Mouse (Mus musculus) right cerebral cortex, postnatal 14 days (tissue): Measurements from ENCODE around the gene Scamp4.
A peak's percentile ranks its signal among the peaks of the same experiment; 100 is the strongest.
"Not testable (repeated sequence)": the region's sequence is repeated elsewhere in the genome, so short reads cannot be mapped to it uniquely, and the experiment has no call there.

ENCODE experiments used
- DNase-seq: peaks from one replicate; pipeline ENCODE4 v3.0.0; 2022

Gene Scamp4

GRCm38 (mm10) chr10:80611905-80612304, 9.2 kb downstream of the Scamp4 start:
- no peak for DNase-seq

GRCm38 (mm10) chr10:80613821-80614220, 11.1 kb downstream of the Scamp4 start:
- no peak for DNase-seq

- no peak for DNase-seq
Observed at GRCm38 (mm10) chr10:80614351-80614750, 11.7 kb downstream of the Scamp4 start.

DNA sequence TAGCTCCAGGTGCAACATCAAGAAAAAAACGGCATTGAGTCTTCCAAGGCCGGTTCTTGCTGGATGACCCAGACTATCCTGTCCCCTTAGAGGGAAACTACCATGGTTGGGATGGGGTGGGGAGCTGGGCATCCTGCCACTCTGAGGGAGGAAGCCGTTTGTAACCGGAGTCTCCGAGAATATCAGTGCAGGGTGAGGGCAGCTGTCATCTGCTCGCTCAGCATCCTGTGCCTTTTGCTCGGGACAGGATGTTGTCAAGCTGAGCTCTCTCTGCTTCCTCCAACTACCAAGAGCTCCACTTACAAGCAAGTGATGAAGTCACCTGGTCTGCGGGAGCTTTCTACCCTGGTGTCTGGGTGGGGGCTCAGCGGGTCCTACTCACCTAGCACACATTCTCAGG, 15.5 kb downstream of the Scamp4 start:
- DNase-seq: no peak

- no peak for DNase-seq
Observed at GRCm38 (mm10) chr10:80619465-80620244, 17.0 kb downstream of the Scamp4 start.

DNA sequence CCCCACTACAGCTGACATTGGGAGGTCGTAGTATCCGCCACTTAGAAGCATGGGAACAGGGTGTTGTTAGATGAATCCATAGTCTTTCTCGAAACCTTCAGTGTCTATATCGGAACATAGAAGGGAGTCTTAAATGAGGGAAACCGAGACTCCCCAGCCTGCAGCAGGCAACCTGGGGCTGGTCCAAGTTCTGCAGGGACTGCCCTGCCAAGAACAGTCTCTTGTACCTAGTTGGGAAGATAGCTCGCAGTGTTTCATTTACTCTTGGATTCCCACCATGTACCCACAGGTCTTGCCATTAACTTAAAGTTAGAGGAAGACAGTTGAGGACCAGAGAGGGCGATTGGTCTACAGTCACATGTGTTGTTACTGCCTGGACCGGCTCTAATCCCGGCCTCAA, 17.7 kb downstream of the Scamp4 start:
- DNase-seq: no peak

DNA sequence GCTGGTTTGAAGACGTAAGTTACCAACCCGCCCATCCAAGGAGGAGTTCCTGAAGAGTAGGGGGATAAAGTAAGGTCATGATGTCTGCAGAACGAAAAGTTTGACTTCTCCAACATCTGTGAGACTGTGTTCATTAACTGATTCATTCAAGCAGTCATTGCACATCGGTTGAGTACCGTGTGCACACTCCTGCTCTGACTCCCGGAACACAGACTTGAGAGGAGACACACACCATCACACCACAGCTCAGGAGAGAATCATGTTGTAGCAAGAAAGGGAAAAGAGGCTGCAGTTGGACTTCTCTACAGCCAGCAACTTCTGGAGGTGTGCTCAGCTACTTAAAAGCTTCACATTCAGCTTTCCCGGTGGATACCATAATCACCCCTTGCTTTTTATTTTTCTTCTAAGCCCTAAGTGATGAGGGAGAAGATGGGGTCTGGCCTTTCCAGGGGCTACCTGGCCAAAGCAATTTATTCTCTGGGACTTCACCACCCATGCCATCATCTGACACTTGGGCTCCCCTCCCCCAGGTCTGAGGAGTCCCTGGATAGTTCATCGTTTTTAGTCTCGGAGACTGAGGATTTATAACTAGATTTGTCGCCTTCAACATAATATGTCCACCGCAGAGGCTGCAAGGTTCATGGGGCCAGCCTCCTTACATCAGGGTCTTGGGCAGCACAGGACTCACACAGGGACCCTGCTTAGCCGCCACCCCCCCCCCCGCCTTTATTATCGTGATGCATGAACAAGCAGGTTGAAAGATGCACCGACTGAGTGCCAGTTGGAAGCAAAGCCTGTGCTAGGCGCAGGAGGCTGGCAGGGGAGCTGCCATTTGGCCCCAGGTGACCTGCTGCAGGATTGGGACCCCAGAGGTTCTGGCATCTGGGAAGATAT, 18.4 kb downstream of the Scamp4 start:
- DNase-seq: no peak

DNA sequence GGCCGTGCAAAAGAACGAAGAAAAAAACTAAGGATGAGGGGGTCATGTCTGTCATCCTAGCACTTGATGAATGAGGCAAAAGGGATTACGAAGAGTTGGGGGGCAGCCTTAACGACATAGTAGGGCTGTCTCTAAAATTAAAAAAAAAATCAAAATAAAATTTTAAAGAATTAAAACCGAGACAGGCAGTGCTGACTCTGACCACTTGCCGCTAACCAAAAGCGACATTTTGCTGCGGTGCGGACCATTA, 18.9 kb downstream of the Scamp4 start:
- DNase-seq: no peak

DNA sequence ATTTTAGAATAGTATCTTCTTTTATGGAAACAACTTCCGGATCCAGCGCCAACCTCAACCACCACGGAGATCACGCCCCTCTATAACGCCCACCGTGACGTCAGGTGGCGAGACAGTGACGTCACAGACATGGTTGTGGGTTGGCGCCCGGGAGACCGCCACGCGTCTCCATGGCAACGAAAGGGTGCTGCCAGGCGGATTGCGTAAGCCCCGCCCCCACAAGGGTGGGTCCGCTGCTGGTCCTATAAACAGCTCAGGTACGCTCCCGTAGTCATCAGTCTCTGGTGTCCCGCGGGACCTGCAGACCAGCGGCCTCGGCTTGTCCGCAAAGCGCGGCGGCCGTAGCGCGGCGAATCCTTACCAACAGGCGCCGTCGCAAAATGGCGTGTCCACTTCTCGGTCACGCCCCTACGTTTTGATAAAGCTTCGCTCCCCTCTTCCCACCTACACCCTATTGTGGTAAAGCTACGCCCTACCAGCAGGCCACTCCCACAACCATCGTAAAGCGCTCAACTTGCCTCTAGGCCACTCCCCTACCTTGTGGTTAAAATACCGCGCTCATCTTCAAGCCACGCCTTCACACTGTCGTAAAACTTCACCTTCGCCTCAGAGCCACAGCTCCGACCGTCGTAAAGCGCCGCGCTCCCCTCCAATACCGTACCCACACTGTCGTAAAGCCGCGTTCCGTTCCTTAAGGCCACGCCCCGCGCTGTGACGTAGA, 19.4 kb downstream of the Scamp4 start:
- DNase-seq: peak; percentile 100

DNA sequence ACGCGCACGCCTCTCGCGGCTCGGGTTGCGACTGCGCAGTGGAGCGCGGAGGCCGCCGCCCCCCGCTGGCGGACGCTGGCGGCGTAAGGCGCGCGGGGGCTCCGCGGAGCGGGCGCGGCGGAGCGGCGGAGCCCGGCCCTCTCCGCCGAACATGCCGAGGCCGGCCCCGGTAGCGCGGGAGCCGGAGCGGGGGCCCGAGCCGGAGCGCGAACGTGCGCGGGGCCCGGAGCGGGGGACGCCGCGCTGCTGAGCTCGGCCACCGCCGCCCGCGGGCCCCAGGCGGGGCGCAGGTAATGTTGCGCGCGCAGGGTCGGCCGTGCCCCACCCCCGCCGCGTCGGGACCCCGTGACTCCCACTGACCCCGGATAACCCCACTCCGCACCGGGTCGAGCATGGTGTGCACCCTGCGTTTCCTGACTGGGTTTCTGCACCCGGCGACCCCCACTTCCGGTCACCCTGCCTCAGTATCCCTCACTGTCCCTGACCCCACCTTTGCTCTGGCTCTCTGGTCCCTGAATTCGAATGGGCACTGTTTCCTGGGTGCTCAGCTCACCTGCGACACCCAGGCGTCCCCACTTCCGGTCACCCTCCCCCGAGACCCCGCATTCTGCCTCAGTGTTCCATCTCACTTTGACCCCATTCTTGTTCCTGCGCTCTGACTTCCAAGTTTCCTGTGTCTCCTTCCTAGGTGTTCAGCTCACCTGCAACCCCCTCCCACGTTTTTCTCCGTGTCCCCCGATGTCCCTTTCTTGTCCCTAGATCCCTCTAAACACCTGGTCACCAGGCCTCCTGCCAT, 20.2 kb downstream of the Scamp4 start, which contains the start of gene Csnk1g2:
Csnk1g2 (plus strand) TSS at position 178 of the 796 bp plus-strand sequence.
- DNase-seq: peak; percentile 69

- DNase-seq: no peak
Observed at GRCm38 (mm10) chr10:80623457-80624191, 21.0 kb downstream of the Scamp4 start.

DNA sequence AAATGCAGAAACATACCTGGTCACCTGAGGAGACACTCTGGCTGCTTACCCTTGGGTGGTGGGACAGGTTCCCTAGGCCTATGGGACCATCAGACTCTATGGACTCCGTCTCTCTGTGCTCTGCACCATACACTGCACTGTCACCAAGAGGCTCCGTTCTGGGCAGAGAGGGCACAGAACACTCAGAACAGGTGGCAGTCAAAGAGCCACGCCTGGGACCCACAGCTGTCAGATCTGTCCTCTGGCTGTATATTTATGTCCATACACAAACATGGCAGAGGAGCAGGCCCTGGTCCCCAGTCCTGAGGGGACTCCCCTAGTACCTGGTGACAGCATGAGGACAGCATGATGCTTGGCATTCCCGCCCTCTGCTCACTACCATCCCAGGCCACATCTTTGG, 23.1 kb downstream of the Scamp4 start:
- DNase-seq: no peak

GRCm38 (mm10) chr10:80627685-80628084, 25.0 kb downstream of the Scamp4 start:
- no peak for DNase-seq

DNA sequence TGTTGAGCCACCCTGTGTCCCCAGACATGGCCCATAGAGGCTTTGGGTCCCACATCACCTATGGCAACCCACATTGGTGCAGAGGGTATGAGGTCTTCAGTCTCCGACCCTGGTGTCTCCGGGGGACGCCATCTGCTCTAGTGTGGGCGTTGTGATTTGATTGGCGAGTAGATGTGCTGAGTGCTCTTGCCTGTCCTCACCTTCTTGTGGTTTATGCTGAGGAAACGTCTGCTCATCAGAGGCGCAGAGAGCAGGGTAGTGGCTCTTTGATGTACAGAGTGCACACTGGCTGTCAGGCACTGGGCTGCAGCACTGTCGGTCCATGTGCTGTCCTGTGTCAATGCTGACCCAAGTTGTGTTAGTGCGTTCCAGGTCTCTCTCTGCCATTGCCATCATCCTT, 26.3 kb downstream of the Scamp4 start:
- DNase-seq: no peak

- no peak for DNase-seq
Observed at GRCm38 (mm10) chr10:80635345-80635744, 32.7 kb downstream of the Scamp4 start.

DNA sequence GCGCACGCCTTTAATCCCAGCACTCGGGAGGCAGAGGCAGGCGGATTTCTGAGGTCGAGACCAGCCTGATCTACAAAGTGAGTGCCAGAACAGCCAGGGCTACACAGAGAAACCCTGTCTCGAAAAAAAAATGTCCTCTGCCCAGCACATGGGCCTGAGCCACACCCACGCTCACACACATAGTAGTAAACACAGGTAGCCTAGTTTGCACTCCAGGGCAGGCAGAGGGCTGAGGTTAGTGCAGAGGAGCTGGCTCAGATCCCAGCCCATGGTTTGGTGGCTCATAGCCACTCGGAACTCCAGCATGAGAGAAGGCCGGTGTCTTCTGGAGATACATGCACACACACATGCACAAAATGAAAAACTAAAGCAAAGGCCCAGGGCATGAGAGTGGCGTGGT, 44.3 kb downstream of the Scamp4 start:
- DNase-seq: no peak

DNA sequence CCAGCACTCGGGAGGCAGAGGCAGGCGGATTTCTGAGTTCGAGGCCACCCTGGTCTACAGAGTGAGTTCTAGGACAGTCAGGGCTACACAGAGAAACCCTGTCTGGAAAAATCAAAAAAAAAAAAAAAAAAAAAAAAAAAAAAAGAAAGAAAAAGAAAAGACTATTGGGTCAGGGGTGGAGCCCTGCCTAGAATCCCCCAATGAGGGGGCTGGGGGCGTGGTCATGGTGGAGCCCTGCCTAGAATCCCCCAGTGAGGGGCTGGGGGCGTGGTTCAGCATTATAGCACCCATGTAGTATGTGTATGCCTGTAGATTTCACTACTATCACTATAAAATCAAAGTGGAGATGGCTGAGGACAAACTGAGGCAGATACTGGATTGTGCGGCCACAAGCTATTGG, 47.2 kb downstream of the Scamp4 start:
- not testable (repeated sequence) for DNase-seq

DNA sequence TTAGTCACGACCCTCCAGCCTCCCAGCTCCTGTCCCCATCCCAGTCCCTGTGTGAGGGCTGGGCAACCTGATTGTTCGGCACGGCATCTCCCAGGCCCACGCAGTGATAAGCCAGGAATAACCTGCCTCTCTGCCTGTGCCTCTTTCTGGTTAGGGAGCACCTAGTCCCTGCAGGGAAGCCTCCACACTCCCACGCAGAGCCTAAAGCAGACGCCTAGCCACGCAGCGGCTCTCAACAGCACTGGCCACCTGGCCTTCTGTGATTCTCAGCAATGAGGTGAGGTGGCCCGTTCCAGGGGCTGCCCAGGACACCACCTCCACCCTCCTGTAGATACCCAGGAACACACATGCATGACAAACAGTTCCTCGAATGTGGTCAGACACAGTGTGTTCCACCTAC, 47.7 kb downstream of the Scamp4 start:
- no peak for DNase-seq

DNA sequence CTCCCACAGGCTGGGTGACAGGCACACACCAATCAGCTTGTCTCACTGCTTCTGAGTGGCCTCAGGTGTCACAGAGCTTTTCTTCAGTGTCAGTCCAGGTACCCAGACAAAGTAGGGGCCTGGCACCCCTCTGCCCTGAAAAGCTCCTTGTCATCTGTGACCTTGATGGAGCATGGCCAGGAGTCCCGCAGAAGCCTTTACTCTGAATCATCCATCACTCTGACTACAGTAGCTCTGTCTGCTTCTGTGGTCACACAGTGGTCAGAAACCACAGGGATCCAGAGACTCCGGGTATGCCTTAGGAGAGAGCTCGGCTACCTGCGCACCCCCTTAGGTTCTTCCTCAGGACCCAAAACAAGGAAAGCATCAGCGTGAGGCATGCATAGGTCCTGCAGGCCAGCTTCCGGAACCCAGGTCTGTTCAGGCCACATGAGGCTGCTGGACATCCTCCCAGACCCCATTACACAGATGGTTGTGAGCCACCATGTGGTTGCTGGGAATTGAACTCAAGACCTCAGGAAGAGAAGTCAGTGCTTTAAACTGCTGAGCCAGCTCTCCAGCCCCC, 50.6 kb downstream of the Scamp4 start:
- DNase-seq: no peak

- DNase-seq: no peak
Observed at GRCm38 (mm10) chr10:80654866-80655265, 52.2 kb downstream of the Scamp4 start.

DNA sequence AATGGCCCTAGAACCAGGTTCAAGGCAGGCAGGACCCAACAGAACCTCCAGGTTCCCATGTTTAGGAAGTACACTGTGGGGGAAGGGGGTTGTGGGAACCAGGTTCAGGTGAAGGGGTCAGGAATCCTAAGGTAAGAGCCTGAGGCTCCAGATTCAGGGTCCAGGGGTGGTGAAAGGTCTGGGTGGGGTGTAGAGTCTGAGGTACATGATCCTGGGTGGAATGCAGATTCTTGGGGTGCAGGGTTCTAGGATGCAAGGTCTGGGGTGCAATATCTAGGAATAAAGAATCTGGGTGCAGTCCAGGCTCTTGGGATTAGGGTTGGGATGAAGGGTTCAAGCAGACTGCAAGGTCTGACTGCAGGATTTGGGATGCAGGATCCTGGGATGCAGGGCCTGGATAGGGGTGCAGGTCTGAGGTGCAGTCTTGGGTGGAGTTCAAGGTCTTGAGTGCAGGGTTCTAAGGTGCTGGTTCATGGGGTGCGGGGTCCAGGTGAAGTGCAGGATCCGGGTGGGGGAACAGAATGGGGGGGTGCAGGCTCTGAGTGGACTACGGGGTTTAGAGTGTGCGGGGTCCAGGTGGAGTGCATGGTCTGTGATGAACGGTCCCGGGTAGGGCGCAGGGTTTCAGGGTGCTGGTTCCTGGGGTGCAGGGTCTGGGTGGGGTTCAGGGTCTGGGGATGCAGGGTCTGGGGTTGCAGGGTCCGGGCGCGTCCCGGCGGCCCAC, 52.9 kb downstream of the Scamp4 start:
- no peak for DNase-seq
